ENCODE assay signal across 25 mouse cellular contexts in the genomic region with DNA sequence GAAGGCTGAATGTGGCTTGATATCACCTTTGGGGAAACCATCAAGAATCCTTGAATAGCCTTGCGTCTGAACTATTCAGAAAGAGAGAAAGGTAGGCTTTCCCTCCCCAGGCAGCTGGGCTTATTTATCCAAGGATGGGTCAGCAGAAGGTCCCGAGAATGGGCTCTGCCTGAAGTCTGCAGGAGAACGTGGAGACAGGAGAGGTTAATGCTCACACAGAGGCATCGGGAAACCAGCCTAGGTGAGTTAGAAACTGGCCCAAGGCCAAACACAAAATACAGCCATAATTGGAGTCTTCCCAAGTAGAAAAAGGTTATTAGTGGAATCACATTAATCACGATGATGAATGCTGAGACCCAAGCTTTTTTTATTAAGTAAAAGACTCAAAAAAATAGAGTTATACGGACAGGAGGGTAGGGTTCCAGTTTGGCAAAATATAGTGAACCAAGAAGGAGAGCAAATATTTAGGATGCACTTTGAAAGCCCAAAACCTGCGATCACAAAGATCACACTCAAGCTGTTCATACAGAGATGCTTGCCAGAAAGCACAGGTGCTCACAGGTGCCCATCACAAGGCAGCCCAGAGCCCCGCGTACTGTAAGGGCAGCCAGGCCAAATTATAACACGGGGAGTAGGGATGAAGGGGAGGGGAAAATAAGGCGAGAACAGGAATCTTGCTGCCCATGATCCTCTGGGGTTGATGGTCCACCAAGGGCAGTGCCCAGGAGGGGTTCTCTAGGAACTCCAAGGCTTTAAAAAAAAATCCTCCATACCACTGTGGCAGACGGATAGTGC.
A peak's percentile ranks its signal among the peaks of the same experiment; 100 is the strongest.
DNase-seq lines count a peak whose midpoint lies in the region; ATAC-seq and TF ChIP-seq lines count a peak whose summit lies in the region.
"Had no signal": no experiment of that assay in that cellular context is flagged by ENCODE, and none has a peak within 500 bp of the region (broad histone marks: within the 10 kb centered on the region; RNA-seq: fewer than 3 reads in every experiment).

No protein-coding gene starts in this region.

- H3K4me1 ChIP-seq in midbrain, postnatal 0 days (ENCODE audit: insufficient read depth, low read length), result no peaks in the 10 kb centered on the region
- H3K4me1 ChIP-seq in midbrain, embryonic 16.5 days (ENCODE audit: control insufficient read depth, insufficient read depth, low read length), result no peaks in the 10 kb centered on the region
- H3K4me1 ChIP-seq: embryonic facial prominence, embryonic 12.5 days; forebrain, embryonic 15.5 days; heart, embryonic 10.5 days; heart, embryonic 15.5 days; limb, embryonic 13.5 days; megakaryocyte, embryonic 14.5 days; midbrain, embryonic 12.5 days had no signal

- TF ChIP-seq CTCF in midbrain, postnatal 0 days (IDR thresholded peaks at IDR 0.05), result no peak

- no peaks in the 10 kb centered on the region for H3K9me3 ChIP-seq in midbrain, postnatal 0 days (ENCODE audit: low read length)
- H3K9me3 ChIP-seq in midbrain, embryonic 16.5 days (replicated peaks; ENCODE audit: control insufficient read depth, low read length, poor library complexity, severe bottlenecking), result no peaks in the 10 kb centered on the region
- H3K9me3 ChIP-seq: embryonic facial prominence, embryonic 12.5 days; forebrain, embryonic 15.5 days; heart, embryonic 10.5 days; heart, embryonic 15.5 days; limb, embryonic 13.5 days; lung, embryonic 15.5 days; midbrain, embryonic 12.5 days had no signal

- no peak overlapping the region for H3K9ac ChIP-seq in midbrain, postnatal 0 days (replicated peaks; ENCODE audit: low read length, poor library complexity, severe bottlenecking)
- no peak overlapping the region for H3K9ac ChIP-seq in midbrain, embryonic 16.5 days (ENCODE audit: low read depth, low read length)
- H3K9ac ChIP-seq: embryonic facial prominence, embryonic 12.5 days; forebrain, embryonic 15.5 days; heart, embryonic 15.5 days; limb, embryonic 13.5 days; lung, embryonic 15.5 days; midbrain, embryonic 12.5 days had no signal

- H3K4me2 ChIP-seq in midbrain, postnatal 0 days (ENCODE audit: low read depth, low read length, poor library complexity, severe bottlenecking), result no peak overlapping the region
- no peak overlapping the region for H3K4me2 ChIP-seq in midbrain, embryonic 16.5 days (ENCODE audit: low read length)
- H3K4me2 ChIP-seq: embryonic facial prominence, embryonic 12.5 days; forebrain, embryonic 15.5 days; heart, embryonic 15.5 days; limb, embryonic 13.5 days; liver, embryonic 11.5 days; lung, embryonic 15.5 days; midbrain, embryonic 12.5 days had no signal

- H3K4me3 ChIP-seq in midbrain, postnatal 0 days (ENCODE audit: low read depth, low read length), result no peak overlapping the region
- no peak overlapping the region for H3K4me3 ChIP-seq in midbrain, embryonic 16.5 days (ENCODE audit: low read depth, low read length)
- H3K4me3 ChIP-seq: embryonic facial prominence, embryonic 12.5 days; forebrain, embryonic 15.5 days; heart, embryonic 10.5 days; heart, embryonic 15.5 days; limb, embryonic 13.5 days; lung, embryonic 15.5 days; megakaryocyte, embryonic 14.5 days; midbrain, embryonic 12.5 days had no signal

- H3K36me3 ChIP-seq in midbrain, postnatal 0 days (ENCODE audit: insufficient read depth, low read length), result no peaks in the 10 kb centered on the region
- no peaks in the 10 kb centered on the region for H3K36me3 ChIP-seq in midbrain, embryonic 16.5 days (ENCODE audit: control insufficient read depth, insufficient read depth, low read length)
- H3K36me3 ChIP-seq: embryonic facial prominence, embryonic 12.5 days; forebrain, embryonic 15.5 days; heart, embryonic 10.5 days; heart, embryonic 15.5 days; limb, embryonic 13.5 days; lung, embryonic 15.5 days; midbrain, embryonic 12.5 days had no signal

- no peak for ATAC-seq in midbrain, postnatal 0 days (ENCODE audit: low FRiP score)
- no peak for ATAC-seq in midbrain, embryonic 16.5 days
- ATAC-seq: forebrain, embryonic 15.5 days; intestine, embryonic 16.5 days had no signal

- H3K27me3 ChIP-seq in midbrain, postnatal 0 days (ENCODE audit: insufficient read depth, low read length), result no peaks in the 10 kb centered on the region
- H3K27me3 ChIP-seq in midbrain, embryonic 16.5 days (ENCODE audit: control insufficient read depth, insufficient read depth, low read depth, low read length), result no peaks in the 10 kb centered on the region
- H3K27me3 ChIP-seq: embryonic facial prominence, embryonic 12.5 days; forebrain, embryonic 15.5 days; heart, embryonic 15.5 days; limb, embryonic 13.5 days; lung, embryonic 15.5 days; megakaryocyte, embryonic 14.5 days; midbrain, embryonic 12.5 days had no signal

- 84% methylated on average over 12 of the region's 12 CpGs for WGBS in midbrain, postnatal 0 days
- WGBS in midbrain, embryonic 16.5 days, result 86% methylated on average over 12 of the region's 12 CpGs

- no peak overlapping the region for H3K27ac ChIP-seq in midbrain, postnatal 0 days (ENCODE audit: low read depth, low read length)
- no peak overlapping the region for H3K27ac ChIP-seq in midbrain, embryonic 16.5 days (ENCODE audit: low read length)
- H3K27ac ChIP-seq: embryonic facial prominence, embryonic 12.5 days; forebrain, embryonic 15.5 days; heart, embryonic 10.5 days; heart, embryonic 15.5 days; limb, embryonic 13.5 days; lung, embryonic 15.5 days; midbrain, embryonic 12.5 days had no signal

- peak; percentile 37 for DNase-seq in midbrain, postnatal 0 days (ENCODE audit: low spot score)
- DNase-seq in cerebellum, adult 18-20 months, result peak; percentile 85 to 89
- DNase-seq in cerebellum, postnatal 10 days, result peak; percentile 83 to 86
- DNase-seq in ovary, adult 18-20 months (ENCODE audit: low spot score), result no peak
- no peak for DNase-seq in frontal cortex, postnatal 14 days (ENCODE audit: low spot score in 2 of 2)
- no peak for DNase-seq in layer of hippocampus, postnatal 25 days (ENCODE audit: extremely low spot score in 1 of 2, low spot score in 1 of 2)
- DNase-seq: adrenal gland, adult 2 months; B cell, adult 2 months; embryo, embryonic 11 days; kidney, postnatal 14 days; layer of hippocampus, adult 9-11 months; right cerebral cortex, adult 18-20 months; spleen, adult 18-20 months; thymus, postnatal 14 days had no signal

Comparison
In these comparisons a context has a peak if more than half of its experiments do, and no peak if none do; other contexts are left out.
1. DNase-seq: peak in midbrain, postnatal 0 days (single experiment), cerebellum, adult 18-20 months (2 of 2) and cerebellum, postnatal 10 days (2 of 2); none in ovary, adult 18-20 months (single experiment), frontal cortex, postnatal 14 days (0 of 2) and layer of hippocampus, postnatal 25 days (0 of 2).